Mouse (Mus musculus): ENCODE data around the gene App.

App gene

DNA sequence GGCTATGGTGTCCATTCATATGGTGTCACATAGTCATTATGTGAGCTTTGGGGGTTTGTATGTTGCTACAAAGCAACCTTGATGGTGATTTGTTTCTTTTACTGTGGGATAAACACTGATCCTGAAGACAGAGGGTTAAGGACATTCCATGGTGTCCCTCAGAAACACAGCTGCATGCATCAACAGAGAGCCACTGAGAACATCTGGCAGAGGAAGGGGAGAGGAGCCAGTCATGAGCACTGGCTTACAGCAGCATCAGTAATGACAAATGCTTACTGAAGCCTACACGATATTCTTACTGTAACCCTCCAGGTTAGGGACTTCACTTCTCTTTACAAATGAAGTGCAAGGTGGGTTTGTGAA, 24.1 kb downstream of the App start:
- DNase-seq: no peak

DNA sequence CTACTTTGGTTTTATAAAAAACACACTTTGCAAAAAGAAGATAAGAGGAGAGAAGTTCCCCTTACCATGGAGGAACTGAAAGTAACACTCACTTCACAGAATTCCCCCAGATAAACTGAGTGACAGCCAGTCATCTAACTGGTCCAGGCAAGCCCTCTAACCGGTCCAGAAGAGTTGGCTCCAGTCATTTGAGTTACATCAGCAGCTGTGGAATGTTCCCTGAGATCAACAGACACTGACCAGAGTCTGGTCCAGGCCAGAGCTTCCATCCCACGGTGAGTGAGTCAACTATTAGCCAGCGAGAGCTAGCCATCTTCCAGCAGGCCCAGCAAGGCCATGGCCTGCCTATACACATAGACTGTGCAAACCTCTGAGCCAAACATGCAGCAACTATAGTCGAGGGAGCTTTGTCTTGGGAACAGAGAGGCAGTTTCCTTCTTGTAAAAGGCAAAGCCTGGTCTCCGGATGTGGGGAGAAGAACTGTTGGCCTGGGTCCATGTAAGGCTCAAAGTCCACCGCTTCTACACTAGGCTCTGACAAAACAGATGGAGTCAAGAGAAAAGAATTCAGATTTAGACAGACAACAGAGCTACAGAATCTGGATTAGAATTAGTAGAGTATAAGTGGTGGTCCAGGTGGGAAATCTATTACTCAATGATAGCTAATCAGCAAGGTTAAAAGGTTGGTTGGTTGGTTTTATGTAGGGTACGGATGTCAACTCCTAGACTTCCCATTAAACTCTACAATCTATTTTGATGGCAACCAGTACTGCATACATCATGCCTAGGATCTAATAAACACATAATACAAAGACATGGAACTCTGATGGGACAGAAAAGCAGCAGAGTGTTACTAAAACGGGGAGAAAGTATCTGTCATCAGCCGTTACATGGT, 24.7 kb downstream of the App start:
- no peak for DNase-seq

DNA sequence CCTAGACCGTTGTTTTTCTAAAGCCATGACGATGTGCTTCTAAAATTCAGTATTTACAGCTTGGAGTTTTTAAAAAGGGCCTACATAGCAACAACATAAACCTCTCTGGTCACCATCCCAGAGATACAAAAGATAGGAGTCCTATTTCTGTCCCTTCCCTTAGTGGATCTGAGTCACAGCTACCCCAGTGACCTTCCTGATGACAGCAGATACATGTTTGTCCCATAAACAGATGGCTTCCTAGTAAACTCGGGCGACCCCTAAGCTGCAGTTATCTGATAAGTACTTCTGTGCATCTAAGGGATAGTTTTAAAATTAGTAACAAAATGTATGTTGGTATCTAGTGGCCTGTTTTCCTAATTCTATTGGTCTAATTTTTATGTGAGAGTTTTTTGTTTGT, 26.1 kb downstream of the App start:
- DNase-seq: no peak

DNA sequence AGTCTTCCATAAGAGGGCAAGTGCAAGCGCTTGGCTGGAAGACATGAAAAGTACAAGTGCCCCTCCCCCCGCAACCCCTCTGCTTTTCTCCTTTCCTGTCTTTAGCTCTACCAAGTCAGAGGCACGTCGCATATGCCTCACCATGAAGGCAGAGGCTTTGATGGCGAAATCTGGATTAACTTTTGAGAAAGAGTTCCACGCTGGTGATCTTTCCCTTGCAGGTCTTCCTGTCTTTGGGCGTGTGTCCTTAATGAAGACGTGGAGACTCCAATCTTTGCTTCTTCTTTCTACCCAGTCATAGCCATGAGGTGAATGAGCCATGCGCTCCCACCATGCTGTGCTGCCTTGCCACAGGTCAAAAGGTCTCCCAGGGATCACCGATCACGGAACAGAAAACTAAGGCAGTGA, 27.8 kb downstream of the App start:
- no peak for DNase-seq

DNA sequence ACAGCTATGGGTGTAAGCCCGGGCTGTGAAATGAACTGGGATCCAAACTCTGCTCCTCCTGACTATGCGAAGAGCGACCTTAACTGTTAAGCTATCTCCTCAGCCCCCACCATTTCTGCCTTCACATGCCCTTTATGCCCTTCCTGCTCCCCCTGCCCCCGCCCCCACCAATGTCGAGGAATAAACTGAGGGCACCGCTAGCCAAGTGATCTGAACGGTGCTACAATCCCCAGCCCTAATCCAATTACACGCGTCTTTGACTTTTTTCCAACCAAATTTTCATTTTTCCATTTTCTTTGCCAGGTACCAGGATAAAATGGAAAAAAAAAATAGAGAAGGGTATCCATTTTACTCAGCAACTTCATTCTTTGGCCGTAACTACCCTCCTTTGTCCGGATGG, 28.2 kb downstream of the App start:
- no peak for DNase-seq

DNA sequence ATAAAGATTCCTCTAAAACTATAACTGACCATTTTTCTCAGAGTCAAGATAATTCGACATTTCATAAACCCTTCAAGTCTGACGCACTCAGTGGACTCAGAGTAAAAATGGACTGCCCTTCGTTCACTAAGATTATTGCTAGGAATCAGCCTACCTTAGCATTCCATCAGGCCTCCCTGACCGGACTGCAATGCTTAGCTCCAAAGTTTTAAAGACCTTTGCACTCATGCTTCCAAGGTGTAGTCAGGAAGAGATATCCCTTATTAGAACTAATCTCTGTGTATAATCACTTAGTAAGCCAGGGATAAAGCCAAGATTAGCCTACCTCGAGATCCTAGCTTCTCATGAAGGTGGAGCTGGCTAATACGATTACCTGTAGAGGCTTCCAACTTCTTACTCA, 29.2 kb downstream of the App start:
- DNase-seq: no peak

DNA sequence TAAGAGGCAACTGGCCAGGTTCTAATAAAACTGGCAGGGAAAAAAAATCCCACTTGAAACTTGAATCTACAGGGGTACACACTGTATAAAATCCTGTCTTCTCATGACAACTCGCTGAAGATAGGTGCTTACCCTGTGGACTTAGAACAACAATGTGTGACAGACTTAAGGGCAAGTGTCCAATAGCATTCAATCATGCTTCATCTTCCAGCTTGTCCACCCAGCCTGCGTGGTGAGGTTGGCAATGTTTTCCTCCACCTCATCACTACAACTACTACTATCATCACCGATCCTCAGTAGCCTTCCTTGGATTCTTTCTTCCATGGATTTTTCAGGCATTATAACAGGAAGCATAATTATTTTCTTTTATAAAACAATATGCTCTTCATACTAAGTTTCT, 29.7 kb downstream of the App start:
- no peak for DNase-seq

DNA sequence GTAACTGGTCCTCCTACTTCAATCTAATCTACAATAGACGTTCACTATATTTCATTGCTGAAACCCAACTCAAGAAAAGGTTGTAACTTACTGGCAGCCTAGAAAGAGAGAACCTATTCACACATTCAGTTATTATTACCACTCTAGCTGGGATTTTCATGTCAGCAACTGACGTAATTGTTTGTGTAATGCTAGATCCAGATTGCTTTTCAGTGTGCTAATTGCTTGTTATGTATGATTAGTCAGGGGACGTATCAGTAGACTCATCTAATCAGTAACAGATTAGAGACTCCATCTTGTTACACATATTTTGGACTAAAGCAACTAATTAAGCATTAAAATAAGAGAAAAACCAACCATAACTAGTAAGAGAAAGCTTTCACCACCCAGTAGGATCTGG, 30.4 kb downstream of the App start:
- no peak for DNase-seq

DNA sequence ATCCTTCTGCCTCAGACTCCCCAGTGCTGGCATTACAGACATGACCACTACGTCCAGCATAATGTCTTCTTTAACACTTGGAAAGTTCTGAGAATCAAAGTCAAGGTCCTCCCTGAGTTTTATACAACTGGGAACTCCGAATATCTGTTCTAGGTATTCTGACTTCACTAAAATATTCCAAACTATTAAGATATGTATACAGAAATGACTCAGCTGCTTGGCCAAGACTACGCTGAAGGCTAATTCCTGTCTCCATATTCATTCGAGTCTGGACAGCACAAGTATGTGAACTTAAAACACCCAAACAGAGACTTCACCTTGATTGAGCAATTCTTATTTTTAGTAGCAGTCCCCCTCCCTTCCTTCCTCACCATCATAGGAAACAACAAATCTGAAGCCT, 32.2 kb downstream of the App start:
- DNase-seq: no peak

DNA sequence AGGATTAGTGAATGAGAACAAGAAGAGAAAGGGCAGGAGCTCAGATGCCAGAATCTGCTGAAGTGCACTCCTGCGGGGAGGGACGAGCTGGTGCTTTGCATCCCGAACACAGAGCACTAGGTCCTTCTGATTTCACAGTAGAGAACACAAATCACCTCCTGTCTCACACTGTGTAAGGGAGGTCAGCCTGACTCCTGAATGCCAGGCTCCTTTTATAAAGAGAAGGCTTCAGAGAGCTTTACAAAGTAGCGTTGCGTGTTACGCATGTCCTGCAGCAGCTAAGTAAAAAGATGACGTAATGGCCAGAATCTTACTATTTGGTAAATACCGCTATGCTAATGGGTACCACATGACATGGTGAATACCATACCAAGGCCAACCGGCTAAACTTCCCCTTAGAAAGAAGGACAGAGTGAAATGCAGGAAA, 34.4 kb downstream of the App start:
- peak in 1 of 2 experiments; percentile 30 for DNase-seq

DNA sequence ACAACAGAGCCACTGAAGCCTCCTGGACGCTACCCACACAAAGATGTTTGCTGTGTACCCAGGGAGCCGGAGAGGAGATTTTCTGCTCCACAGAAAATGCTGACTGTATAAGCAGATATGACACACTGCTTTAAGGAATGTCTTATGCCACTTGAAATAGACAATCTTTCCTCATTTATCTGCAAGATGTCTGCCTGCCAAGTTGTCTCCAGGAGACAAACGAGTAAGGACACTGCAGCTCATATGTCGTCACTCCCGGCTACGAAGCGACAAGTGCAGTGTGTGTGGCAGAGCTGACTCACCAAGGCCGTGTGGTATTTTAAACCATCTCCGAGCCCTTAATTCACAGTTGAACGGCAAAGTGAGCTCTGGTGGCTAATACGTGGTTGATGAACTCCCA, 36.2 kb downstream of the App start:
- DNase-seq: peak; percentile 29 to 60

DNA sequence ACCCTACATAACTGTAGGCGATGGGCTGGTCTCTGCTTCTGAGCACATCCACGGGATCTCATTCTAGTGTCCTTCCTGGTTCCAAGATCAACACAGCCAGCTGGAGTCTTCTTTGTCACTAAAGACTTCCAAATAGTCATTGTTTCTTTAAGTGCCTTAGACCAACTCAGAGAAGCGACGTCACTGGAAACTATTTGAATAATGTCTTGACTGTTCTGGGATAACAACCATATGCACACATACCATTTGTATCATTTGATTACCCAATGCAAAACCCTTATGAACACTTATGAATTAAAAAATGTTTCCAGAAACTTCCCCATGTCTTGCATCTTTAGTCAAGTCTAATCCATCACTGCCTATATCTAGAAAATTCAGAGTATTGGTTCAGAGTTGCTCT, 37.5 kb downstream of the App start:
- no peak for DNase-seq

DNA sequence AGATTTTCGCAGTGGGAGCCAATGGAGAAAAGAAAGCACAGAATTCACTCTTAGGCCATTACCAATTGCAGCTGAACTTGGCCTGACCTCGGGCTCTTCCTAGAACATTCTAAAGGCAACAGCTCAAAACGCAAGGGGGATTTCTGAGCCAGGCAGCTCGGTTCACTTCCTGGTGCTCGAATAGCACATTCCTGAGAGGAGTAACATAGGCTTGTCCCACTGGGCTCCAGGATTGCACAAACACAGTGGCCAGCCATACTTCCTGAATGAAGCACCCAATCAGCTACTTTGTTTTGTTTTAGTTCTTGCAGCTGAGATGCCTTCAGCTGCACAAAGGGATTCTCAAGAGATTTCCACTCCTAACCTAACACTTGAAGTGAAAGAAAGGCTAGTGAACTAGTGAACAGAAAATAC, 40.1 kb downstream of the App start:
- no peak for DNase-seq

DNA sequence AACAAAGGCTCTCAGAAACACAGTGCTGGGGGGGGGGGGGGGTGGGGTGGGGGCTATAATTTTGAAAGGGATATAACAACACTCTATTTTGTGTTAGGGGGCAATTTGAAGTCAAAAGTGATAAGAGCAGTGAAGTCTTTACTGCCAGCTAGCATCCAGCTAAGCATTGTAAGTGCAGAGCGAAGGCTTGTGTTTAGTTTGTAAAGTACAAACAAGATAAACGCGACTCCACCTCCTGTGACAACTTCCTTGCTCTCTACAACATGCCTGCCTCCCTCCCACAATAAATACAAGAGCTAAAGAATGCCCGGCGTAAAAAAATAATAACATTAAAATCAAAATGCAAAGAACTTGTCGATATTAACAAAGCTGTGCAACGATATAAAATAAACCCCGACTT, 40.5 kb downstream of the App start:
- DNase-seq: no peak

DNA sequence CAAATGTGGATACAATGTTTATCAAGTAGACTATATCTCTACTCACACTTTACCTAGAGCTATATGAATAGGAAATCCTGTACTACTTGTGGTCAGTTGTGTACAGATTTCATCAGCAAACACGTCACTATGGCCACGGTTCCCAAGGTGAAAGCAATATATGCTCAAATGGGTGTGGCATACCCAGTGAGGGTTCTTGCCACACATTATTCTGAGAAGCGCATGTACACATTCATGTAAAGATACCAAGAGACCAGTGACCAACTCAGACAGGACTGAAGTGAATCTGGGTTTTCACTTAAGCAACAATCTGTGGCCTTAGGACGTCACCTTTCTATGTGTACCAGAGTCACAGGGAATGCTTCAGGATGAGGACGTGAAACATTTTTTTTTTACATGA, 41.4 kb downstream of the App start:
- no peak for DNase-seq

DNA sequence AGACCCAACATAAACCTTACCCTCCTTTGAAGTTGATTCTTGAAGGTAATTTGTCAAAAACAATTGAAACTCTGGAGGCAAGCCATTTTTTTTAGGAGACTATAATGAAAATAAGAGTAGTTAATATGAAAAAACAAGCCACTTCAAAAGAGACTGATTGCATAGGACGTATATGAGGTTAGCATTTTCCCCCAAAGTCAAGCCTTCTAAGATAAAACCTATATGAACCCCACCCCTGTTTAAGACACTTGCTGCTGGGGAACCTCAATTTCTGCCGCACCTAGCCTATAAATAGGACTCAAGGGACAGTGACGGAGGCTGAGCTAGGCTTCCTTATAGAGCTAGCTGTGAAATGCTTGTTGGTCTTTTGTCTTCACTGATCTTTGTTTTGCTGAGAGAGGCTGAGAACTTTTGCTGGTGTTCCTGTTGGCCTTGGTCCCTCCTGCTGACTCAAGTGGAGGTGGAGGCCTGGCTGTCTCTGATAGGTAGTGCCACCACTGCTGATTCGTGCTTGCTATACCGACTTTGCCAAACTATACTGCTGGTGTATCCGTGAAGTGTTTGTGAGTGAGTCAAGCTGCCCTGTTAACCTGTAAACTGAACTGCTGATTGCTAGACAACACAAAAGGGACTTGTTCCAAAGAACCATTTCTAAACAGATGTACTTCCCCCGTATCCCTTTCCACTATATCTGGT, 42.6 kb downstream of the App start:
- no peak for DNase-seq

DNA sequence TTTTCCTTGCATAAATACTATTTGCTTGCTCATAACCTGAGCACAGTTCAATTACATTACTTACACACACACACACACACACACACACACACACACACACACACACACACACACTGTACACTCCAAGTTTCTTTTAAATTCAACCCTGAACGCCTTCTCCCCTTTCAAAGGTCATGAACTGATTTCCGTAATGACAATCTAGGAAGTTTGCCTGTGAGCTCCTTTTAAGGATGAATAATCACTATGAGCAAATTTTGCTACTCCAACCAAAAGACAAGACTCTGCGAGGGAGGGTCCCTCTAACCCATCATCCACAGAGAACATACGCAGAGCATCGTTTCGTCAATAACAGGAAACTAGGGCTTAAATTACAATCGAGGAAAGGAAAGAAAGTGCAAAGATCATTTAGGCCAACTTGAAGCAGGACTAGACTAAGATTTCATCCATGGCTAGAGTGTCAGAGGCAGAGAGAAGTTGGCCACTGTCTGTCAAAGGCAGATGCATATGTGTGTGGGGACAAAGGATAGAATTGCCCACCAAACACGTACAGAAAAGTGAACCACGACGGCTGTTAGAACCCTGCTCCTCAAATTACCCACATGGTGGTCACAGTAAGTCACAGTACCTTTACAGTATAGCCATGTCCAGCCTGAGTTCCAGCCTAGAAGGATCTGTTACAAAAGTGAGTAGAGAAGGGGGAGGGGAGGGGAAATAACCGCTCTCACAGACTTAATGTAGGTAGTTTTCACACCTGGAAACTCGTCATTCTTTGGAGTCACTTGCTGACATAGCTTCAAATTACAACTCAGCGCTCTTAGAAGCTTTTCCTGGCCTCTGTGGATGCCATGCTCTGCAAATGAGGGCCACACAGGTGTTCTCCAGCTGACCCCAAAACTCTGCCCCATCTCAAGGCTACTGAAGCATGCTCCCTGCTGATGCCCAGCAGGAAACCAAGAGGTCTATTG, 44.6 kb downstream of the App start:
- no peak for DNase-seq

DNA sequence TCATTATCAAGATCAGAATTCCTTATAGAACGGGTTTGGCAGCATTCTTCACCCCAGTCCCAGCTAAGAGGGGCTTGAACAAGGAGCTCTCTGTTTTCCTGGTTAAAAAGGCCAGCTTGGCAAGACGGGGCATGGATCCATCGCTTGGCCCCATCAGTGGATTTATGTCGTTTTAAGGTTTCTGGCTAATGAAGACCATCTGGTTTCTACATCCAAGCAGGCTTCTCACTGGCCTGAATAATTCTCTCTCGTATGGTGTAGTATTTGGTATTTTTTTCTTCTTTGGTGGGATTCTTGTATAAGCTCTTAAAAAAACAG, 45.3 kb downstream of the App start:
- DNase-seq: peak in 1 of 2 experiments; percentile 39

DNA sequence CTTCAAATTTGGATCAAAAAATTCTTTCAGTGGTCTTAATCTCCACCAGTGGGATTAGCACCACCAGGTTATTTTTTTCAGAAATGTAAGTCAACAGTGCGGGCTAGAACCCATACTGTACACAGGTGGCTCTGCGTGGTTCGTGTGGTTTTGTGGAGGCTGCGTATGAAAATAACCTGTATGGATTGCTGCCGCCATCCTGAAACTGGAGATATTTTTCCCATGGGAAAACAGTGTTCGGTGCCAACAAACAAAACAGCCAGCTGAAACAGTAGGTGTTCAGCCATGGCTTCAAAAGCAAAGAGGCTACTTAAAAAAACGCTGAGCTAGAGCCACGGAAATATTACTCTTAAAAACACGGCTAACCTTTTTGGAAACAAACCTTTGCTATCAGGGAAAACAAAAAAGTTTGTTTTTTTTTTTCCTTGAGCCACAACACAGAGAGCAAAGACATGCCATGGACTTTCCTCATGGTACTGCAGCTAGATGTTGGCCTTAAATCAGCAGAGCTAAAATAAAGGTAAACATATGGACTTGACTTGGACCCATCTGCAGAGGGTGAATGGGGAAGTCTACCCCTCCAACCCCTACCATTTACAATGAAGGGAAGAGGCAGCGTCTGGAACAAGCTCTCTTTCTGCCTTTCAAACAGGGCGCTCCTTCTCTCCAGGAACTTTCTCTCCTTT, 45.8 kb downstream of the App start:
- DNase-seq: peak in 1 of 2 experiments; percentile 43

DNA sequence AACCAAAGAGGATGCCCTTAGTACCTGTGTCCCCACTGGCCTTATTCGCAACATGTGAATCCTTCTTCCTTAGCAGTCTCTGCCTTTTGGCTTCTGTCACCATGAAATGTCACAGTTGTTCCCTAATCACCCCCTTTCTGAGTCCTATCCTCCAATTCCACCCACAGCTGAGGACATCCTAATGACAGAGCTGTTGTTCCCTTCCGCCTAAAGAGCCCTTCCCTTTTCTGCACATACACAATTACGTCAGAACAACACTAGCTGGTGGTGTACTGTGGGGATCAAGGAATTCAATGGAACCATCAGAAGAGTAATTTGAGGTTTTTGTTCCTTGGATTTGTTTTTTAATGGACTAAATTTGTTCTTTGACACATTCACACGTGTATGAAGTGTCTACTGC, 48.9 kb downstream of the App start:
- DNase-seq: no peak

DNA sequence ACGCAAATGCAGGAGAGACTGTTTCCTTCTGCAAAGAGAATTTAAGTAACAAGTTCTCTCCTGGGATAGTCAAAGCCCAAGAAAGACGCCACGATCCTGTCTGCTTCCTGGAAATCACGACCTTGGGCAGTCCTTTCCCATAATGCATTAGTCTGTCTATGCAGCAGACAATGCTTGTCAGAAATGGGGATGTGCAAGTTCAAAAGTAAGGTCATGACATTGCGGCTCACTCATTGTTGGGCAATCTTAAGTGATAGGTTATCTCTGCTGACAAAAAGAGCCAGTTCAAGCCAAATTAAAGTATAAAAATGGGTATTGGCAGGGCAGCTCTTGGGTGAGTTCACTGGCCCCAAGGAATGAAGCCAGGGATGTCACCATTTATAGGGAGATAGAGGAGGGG, 51.6 kb downstream of the App start:
- no peak for DNase-seq

DNA sequence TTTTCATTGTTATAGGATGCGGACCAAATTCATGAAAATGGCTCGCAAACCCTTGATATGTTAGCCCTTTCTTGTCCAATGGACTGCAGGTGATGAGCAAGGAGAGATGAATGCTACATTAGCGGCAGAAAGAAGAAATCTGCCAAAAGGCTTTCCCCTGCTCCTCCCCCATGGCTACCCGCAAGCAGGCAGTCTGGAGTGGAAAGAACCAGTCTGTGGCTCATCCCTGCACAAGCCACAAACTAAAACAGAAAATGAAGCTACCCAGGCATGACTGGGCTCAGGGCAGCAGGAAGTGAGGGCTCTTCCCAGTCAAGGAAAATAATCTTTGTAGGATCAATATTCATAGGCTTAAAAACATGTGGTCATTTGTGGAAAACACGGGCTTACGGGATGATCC, 54.6 kb downstream of the App start:
- peak; percentile 39 to 48 for DNase-seq

DNA sequence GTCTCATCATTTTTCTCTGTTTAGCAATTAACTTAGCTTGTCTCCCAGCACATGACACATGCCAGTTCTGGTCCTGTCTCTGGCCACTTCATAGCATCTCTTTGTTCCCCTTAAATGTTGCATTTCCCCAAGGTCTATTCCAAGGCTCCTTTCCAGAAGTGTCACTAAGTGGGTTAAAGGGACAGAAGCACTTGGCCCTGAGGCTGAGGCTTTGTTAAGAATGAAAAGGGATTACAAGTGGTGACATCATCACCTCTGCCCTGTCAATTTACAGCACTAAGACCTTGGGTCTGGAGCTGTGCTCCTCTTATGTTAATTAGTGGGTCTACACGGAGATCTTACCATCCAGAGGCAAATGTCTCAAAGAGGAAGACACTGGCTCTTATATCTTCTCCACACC, 56.0 kb downstream of the App start:
- DNase-seq: no peak
